Mouse (Mus musculus) gastrocnemius, postnatal 36 days (tissue): ENCODE data around the gene Pde10a. TPM values are rescaled to one million over a fixed set of nuclear protein-coding genes. Genes with fewer than 3 reads are reported as not detected.

Experiments used
- DNase-seq, 2 experiments: peaks; one replicate each; pipeline ENCODE4 v3.0.0; 2022
- intact Hi-C: fragments of 180-260 bp; cut with DNase I; formaldehyde crosslinking; loops from one replicate; pipeline ENCODE4 v1.15.1; 2025
- total RNA-seq, 2 experiments: library from RNA; stranded (reverse); gene quantifications; 2 replicates each; pipeline ENCODE4 v1.2.3; 2021

Pde10a gene
- total RNA-seq, 2 experiments from 2014 or later: 3.9 to 4.5 TPM

- no peak for DNase-seq
- intact Hi-C loops: no loop called here
Measured at GRCm38 (mm10) chr17:8566850-8567249, 41.7 kb downstream of the Pde10a start, which contains the start of gene Gm17087. TSS of gene Gm17087 (minus strand) at chr17:8566950.

GRCm38 (mm10) chr17:8573542-8574260 lies 48.5 kb downstream of the Pde10a start:
- no peak for DNase-seq
- intact Hi-C loops: no loop called here

- intact Hi-C loops: no loop called here
- no peak for DNase-seq
Measured at GRCm38 (mm10) chr17:8580360-8580759, 55.2 kb downstream of the Pde10a start.

GRCm38 (mm10) chr17:8581579-8581978 lies 56.4 kb downstream of the Pde10a start:
- intact Hi-C loops: no loop called here
- DNase-seq: no peak

- intact Hi-C loops: loop anchor here (2.0 to 5.0 kb wide), 2 partner anchors 55 to 124 kb away; no protein-coding TSS in a partner anchor
- peak; percentile 59 to 68 for DNase-seq
Measured at GRCm38 (mm10) chr17:8592427-8593277, 67.5 kb downstream of the Pde10a start.

GRCm38 (mm10) chr17:8597790-8598189 lies 72.6 kb downstream of the Pde10a start:
- intact Hi-C loops: loop anchor here (1.0 kb wide), 1 partner anchor 132 kb away; no protein-coding TSS in a partner anchor
- DNase-seq: peak; percentile 23 to 46

GRCm38 (mm10) chr17:8602976-8603375 lies 77.8 kb downstream of the Pde10a start:
- intact Hi-C loops: no loop called here
- DNase-seq: no peak

- intact Hi-C loops: no loop called here
- DNase-seq: no peak
Measured at GRCm38 (mm10) chr17:8605921-8606320, 80.7 kb downstream of the Pde10a start.

GRCm38 (mm10) chr17:8606695-8607094 lies 81.5 kb downstream of the Pde10a start:
- DNase-seq: no peak
- intact Hi-C loops: no loop called here

- DNase-seq: no peak
- intact Hi-C loops: loop anchor here (5.0 kb wide), 1 partner anchor 195 kb away; no protein-coding TSS in a partner anchor
Measured at GRCm38 (mm10) chr17:8611916-8612315, 86.7 kb downstream of the Pde10a start.

- intact Hi-C loops: loop anchor here (2.0 to 5.0 kb wide), 2 partner anchors 193 to 323 kb away; no protein-coding TSS in a partner anchor
- peak; percentile 65 to 82 for DNase-seq
Measured at GRCm38 (mm10) chr17:8613882-8614551, 88.8 kb downstream of the Pde10a start.

GRCm38 (mm10) chr17:8620346-8620745 lies 95.2 kb downstream of the Pde10a start:
- intact Hi-C loops: no loop called here
- DNase-seq: no peak

GRCm38 (mm10) chr17:8621105-8621504 lies 95.9 kb downstream of the Pde10a start:
- peak; percentile 38 to 61 for DNase-seq
- intact Hi-C loops: no loop called here

- intact Hi-C loops: no loop called here
- no peak for DNase-seq
Measured at GRCm38 (mm10) chr17:8621906-8622305, 96.7 kb downstream of the Pde10a start.

- intact Hi-C loops: no loop called here
- no peak for DNase-seq
Measured at GRCm38 (mm10) chr17:8626421-8626820, 101.2 kb downstream of the Pde10a start.

GRCm38 (mm10) chr17:8631701-8632100 lies 106.5 kb downstream of the Pde10a start:
- intact Hi-C loops: no loop called here
- no peak for DNase-seq

- DNase-seq: no peak
- intact Hi-C loops: no loop called here
Measured at GRCm38 (mm10) chr17:8633596-8633995, 108.4 kb downstream of the Pde10a start.

GRCm38 (mm10) chr17:8634476-8634875 lies 109.3 kb downstream of the Pde10a start:
- no peak for DNase-seq
- intact Hi-C loops: no loop called here

GRCm38 (mm10) chr17:8636231-8636630 lies 111.1 kb downstream of the Pde10a start:
- no peak for DNase-seq
- intact Hi-C loops: no loop called here

- intact Hi-C loops: no loop called here
Measured at GRCm38 (mm10) chr17:8636691-8637090, 111.5 kb downstream of the Pde10a start.

GRCm38 (mm10) chr17:8637181-8637580 lies 112.0 kb downstream of the Pde10a start:
- intact Hi-C loops: no loop called here

More at GRCm38 (mm10) chr17:8636691-8637090, 111.5 kb downstream of the Pde10a start:
- no peak for DNase-seq

More at GRCm38 (mm10) chr17:8637181-8637580, 112.0 kb downstream of the Pde10a start:
- no peak for DNase-seq
